Comparison of ENCODE assay signal across 16 mouse cellular contexts in genomic region chr15:6565873-6566272, GRCm38 (mm10). TPM values are rescaled to one million over a fixed set of nuclear protein-coding genes. Genes with fewer than 3 reads are reported as not detected.
DNase-seq lines count a peak whose midpoint lies in the region; ATAC-seq and TF ChIP-seq lines count a peak whose summit lies in the region.
"Had no signal": no experiment of that assay in that cellular context is flagged by ENCODE, and none has a peak within 500 bp of the region (broad histone marks: within the 10 kb centered on the region; RNA-seq: fewer than 3 reads in every experiment).

No protein-coding gene starts in this region.

- H3K27me3 ChIP-seq in hindbrain, postnatal 0 days (ENCODE audit: insufficient read depth, low read length): no peaks in the 10 kb centered on the region
- no peaks in the 10 kb centered on the region for H3K27me3 ChIP-seq in hindbrain, embryonic 12.5 days
- no peaks in the 10 kb centered on the region for H3K27me3 ChIP-seq in thymus, adult 2 months (ENCODE audit: control insufficient read depth, insufficient read depth, low read length)
- H3K27me3 ChIP-seq in testis, adult 2 months (ENCODE audit: control insufficient read depth, insufficient read depth, low read length): no peaks in the 10 kb centered on the region

- TF ChIP-seq POLR2A in thymus, adult 2 months (IDR thresholded peaks at IDR 0.05; ENCODE audit: control insufficient read depth, extremely low read depth, insufficient read depth, low read length, poor library complexity): no peak
- no peak for TF ChIP-seq POLR2A in brain, embryonic 14.5 days (IDR thresholded peaks at IDR 0.05; ENCODE audit: borderline replicate concordance, extremely low read depth, insufficient read depth, insufficient read length, poor library complexity, severe bottlenecking)
- no peak for TF ChIP-seq POLR2A in testis, adult 2 months (IDR thresholded peaks at IDR 0.05; ENCODE audit: control insufficient read depth, low read depth, low read length)

- no peaks in the 10 kb centered on the region for H3K36me3 ChIP-seq in hindbrain, postnatal 0 days (ENCODE audit: insufficient read depth, low read length)
- no peaks in the 10 kb centered on the region for H3K36me3 ChIP-seq in hindbrain, embryonic 12.5 days
- no peaks in the 10 kb centered on the region for H3K36me3 ChIP-seq in thymus, adult 2 months (ENCODE audit: control insufficient read depth, insufficient read depth, low read length)
- H3K36me3 ChIP-seq in testis, adult 2 months (ENCODE audit: control insufficient read depth, insufficient read depth, low read length): no peaks in the 10 kb centered on the region
- H3K36me3 ChIP-seq: embryonic facial prominence, embryonic 10.5 days; forebrain, embryonic 10.5 days; limb, embryonic 10.5 days; midbrain, embryonic 10.5 days had no signal

- peaks cover 4% of the 10 kb centered on the region; the same call in 1 of the 2 replicates for H3K4me1 ChIP-seq in hindbrain, postnatal 0 days (ENCODE audit: insufficient read depth, low read length)
- H3K4me1 ChIP-seq in hindbrain, embryonic 12.5 days: peaks cover 4% of the 10 kb centered on the region; the same call in 1 of the 2 replicates
- peaks cover 17% of the 10 kb centered on the region for H3K4me1 ChIP-seq in thymus, adult 2 months (replicated peaks; ENCODE audit: control insufficient read depth, insufficient read depth, low read length)
- H3K4me1 ChIP-seq in testis, adult 2 months (ENCODE audit: control insufficient read depth, insufficient read depth, low read length): peaks cover 5% of the 10 kb centered on the region; the same call in 1 of the 2 replicates

- no peak overlapping the region for H3K9ac ChIP-seq in hindbrain, postnatal 0 days (replicated peaks; ENCODE audit: low read length)
- no peak overlapping the region for H3K9ac ChIP-seq in hindbrain, embryonic 12.5 days

- no peaks in the 10 kb centered on the region for H3K9me3 ChIP-seq in hindbrain, postnatal 0 days (ENCODE audit: low read length)
- H3K9me3 ChIP-seq in hindbrain, embryonic 12.5 days (replicated peaks): no peaks in the 10 kb centered on the region
- H3K9me3 ChIP-seq: embryonic facial prominence, embryonic 10.5 days; forebrain, embryonic 10.5 days; limb, embryonic 10.5 days; midbrain, embryonic 10.5 days had no signal

- H3K4me3 ChIP-seq in hindbrain, postnatal 0 days (ENCODE audit: low read length): no peak overlapping the region
- no peak overlapping the region for H3K4me3 ChIP-seq in hindbrain, embryonic 12.5 days
- no peak overlapping the region for H3K4me3 ChIP-seq in thymus, adult 2 months (ENCODE audit: control insufficient read depth, insufficient read depth, low read length)
- no peak overlapping the region for H3K4me3 ChIP-seq in testis, adult 2 months (ENCODE audit: control insufficient read depth, low read depth, low read length)
- H3K4me3 ChIP-seq: midbrain, embryonic 10.5 days had no signal

- DNase-seq in hindbrain, postnatal 0 days (ENCODE audit: low spot score): no peak
- DNase-seq in thymus, adult 2 months: peak; percentile 35
- DNase-seq in thymus, postnatal 0 days (ENCODE audit: low spot score): no peak
- DNase-seq in brain, embryonic 14.5 days (ENCODE audit: low read depth): no peak
- no peak for DNase-seq in spleen, postnatal 14 days (ENCODE audit: low spot score in 2 of 2)
- DNase-seq in kidney, postnatal 10 days: no peak
- DNase-seq: cerebellum, postnatal 25 days; kidney, postnatal 36 days; layer of hippocampus, postnatal 36 days; lung, adult 2 months had no signal

- 96% methylated on average over 4 of the region's 4 CpGs for WGBS in hindbrain, postnatal 0 days
- 95% methylated on average over 4 of the region's 4 CpGs for WGBS in hindbrain, embryonic 12.5 days
- 96% methylated on average over 4 of the region's 4 CpGs for WGBS in thymus, adult 2 months

- no peak for ATAC-seq in hindbrain, postnatal 0 days
- no peak for ATAC-seq in hindbrain, embryonic 12.5 days (ENCODE audit: low FRiP score)

- no peak overlapping the region for H3K27ac ChIP-seq in hindbrain, postnatal 0 days
- H3K27ac ChIP-seq in hindbrain, embryonic 12.5 days: no peak overlapping the region
- H3K27ac ChIP-seq in thymus, adult 2 months (ENCODE audit: control insufficient read depth, insufficient read depth, low read length): no peak overlapping the region
- no peak overlapping the region for H3K27ac ChIP-seq in testis, adult 2 months (ENCODE audit: control insufficient read depth, insufficient read depth, low read depth, low read length)
- H3K27ac ChIP-seq: limb, embryonic 10.5 days; midbrain, embryonic 10.5 days had no signal

- TF ChIP-seq CTCF in hindbrain, postnatal 0 days (IDR thresholded peaks at IDR 0.05; ENCODE audit: low read depth): peak; percentile 11; the same call in 1 of the 2 replicates
- TF ChIP-seq CTCF in thymus, adult 2 months (IDR thresholded peaks at IDR 0.05; ENCODE audit: borderline replicate concordance, control insufficient read depth, extremely low read depth, insufficient read depth, low read length, poor library complexity): no peak
- TF ChIP-seq CTCF in brain, embryonic 14.5 days (IDR thresholded peaks at IDR 0.05; ENCODE audit: borderline replicate concordance, extremely low read depth, insufficient read depth, insufficient read length): peak; percentile 25; the same call in 1 of the 2 replicates
- peak; percentile 66; the same call in 1 of the 2 replicates for TF ChIP-seq CTCF in testis, adult 2 months (IDR thresholded peaks at IDR 0.05; ENCODE audit: control insufficient read depth, insufficient read depth, insufficient replicate concordance, low read depth, low read length)

- H3K4me2 ChIP-seq in hindbrain, postnatal 0 days (ENCODE audit: low read depth, low read length): no peak overlapping the region
- no peak overlapping the region for H3K4me2 ChIP-seq in hindbrain, embryonic 12.5 days (replicated peaks)

RNA-seq across cellular contexts. Expression of gene Fyb, which starts 43.2 kb away (rescaled TPM):
- total RNA-seq in hindbrain, postnatal 0 days (2014; rRNA removed): 0.25 and 0.73 TPM in 2 replicates
- polyA plus RNA-seq in hindbrain, postnatal 0 days (2015; fragmentation: Nextera tagmentation; extraction: Ambion mirVana): 3.7 and 4.3 TPM in 2 replicates
- polyA plus RNA-seq in hindbrain, embryonic 12.5 days (2016; fragmentation: Nextera tagmentation; extraction: Ambion mirVana): 4.8 and 5.5 TPM in 2 replicates
- 141 and 162 TPM in 2 replicates for polyA plus RNA-seq in thymus, adult 2 months (2012; rRNA removed)
- 209 and 242 TPM in 2 replicates for polyA plus RNA-seq in thymus, postnatal 0 days (2015; fragmentation: Nextera tagmentation; extraction: Ambion mirVana)
- polyA plus RNA-seq in brain, embryonic 14.5 days (2012; rRNA removed): 2.6 and 4.2 TPM in 2 replicates
- polyA plus RNA-seq in testis, adult 2 months (2012; rRNA removed): 103 and 120 TPM in 2 replicates

Comparison
In these comparisons a context has a peak if more than half of its experiments do, and no peak if none do; other contexts are left out.
1. RNA of gene Fyb, which starts 43.2 kb away (polyA plus RNA-seq): 209 to 242 TPM in thymus, postnatal 0 days, 141 to 162 TPM in thymus, adult 2 months and 103 to 120 TPM in testis, adult 2 months; 4.8 to 5.5 TPM in hindbrain, embryonic 12.5 days, 3.7 to 4.3 TPM in hindbrain, postnatal 0 days and 2.6 to 4.2 TPM in brain, embryonic 14.5 days; every median in the first group is over 10 times any median in the second.